Mouse (Mus musculus): ENCODE measurements around the gene Dhx57.

Gene Dhx57

DNA sequence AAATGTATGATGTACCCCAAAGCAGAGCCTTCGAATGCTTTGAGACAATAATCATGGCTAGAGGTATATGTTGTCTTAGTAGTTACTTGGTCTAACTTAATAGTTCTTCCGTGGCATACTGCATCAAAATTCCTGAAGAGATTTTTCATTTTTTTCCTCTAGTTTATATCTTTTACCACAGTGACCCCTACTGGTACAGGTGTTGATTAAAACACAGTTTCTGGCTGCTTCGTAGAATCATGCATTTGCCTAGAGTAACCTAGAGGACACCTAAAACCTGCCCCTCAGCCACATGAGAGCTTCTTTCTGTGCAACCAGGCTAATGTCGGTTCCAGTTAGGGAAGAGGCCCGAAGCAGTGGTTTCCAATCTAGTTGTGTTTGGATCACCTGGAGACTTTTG is 97.2 kb downstream of the Dhx57 start:
- no peak for DNase-seq (ENCODE audit: low spot score in 2 of 2)

Measured in right cerebral cortex, postnatal 10 days (tissue).